Mouse (Mus musculus) right cerebral cortex, postnatal 25 days (tissue): ENCODE results near the gene Kif12.

Experiments used
- DNase-seq: peaks from one replicate; pipeline ENCODE4 v3.0.0; 2022

The Kif12 gene

DNA sequence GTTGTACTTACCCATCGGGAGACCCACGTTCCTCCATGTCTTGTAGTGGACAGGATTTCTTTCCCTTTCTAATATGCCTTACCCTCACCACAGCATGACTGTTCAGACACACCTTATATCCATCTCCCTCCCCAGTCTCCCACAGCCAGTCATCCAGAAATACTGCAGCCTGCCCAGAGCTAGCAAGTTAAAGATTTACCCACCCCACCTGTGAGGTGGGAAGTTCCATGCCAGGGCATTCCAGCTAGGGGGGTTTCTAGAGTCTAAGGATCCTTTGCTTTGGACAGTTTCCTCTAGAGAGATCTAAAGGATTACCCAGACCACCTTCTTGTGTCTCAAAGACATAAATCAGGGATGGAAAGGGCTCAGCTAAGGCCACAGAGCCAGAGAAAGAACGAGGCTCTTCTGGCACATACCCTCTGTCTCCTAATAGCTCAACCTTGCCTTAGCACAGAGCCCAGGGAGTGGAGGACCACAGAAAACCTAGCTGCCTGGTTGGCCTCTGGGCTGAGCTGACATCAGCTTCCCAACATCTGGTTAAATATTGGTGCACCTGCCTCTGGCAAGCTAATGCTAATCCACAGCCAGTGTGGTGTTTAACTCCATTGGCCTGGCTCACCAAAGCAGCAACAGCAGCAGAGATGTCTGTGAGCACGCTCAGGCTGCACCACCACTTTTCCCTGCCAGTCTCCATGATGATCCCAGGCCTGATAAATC, at the start of gene Kif12:
Kif12 (minus strand) TSS at position 163 of the 717 bp plus-strand sequence.
- DNase-seq, result no peak

DNA sequence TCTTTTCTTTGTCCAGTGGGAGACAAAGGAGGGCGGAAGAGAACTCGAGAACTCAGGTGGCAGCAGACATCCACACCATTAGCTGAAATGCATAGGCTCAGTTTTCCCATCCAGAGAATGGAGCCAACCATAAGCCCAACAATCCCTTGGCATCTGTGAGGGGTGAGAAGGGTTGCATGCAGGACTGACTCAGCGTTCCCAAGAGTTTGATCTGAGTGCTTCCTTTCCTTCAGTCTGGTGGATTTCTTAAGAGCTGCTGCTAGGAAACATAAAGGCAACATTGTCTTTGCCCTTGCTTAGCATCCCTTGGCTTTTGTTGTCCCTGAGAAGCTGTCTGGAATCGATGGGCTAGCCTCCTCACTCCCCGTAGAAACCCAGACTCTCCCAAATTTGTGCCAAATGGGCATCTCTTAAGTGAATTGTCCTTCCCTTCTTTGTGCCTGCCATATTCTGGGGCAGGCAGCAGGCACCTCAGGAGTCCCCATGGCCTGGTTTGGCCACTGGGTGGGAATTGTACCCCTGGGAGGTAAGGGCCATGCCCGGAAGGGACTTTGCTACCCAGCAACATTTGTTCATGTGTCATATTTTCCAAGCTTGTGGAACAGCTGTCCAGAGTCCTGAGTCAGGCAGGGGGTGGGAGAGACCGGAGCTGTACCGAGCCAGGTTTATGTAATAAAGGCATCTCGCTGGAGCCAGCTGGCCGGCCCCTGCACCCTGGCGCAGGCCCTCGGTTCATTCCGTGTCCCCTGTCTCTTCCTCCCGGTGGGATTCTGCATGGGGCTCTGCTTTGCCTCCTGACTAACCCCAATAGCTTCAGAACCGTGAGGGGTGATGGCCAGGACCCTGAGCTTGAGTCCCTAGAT, 49.4 kb upstream of the Kif12 start:
- no peak for DNase-seq

DNA sequence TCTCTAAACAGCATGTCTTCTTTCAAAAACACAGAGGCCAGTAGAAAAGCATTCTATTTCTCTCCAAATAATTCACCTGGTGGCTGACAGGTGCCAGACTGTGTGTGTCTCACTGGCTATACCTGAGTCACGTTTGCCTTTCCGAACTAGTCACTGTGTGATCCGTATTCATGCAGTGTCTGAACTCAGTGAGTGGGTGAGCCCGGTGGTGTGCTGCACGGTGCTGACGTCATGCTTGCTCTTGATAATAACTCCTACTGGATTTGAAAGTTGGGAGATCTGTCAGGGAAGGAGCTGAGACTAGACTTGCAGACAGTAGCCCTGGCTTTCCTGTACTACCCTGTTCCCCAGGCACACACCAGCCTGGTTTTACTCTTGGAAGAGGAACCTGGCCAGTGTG, 47.7 kb upstream of the Kif12 start:
- peak; percentile 31 for DNase-seq

GRCm38 (mm10) chr4:63219059-63219458, 47.1 kb upstream of the Kif12 start:
- DNase-seq, result no peak

- no peak for DNase-seq
These were observed 45.6 kb upstream of the Kif12 start for GRCm38 (mm10) chr4:63217513-63217912.

- no peak for DNase-seq
These were observed 44.6 kb upstream of the Kif12 start for GRCm38 (mm10) chr4:63216566-63216965.

DNA sequence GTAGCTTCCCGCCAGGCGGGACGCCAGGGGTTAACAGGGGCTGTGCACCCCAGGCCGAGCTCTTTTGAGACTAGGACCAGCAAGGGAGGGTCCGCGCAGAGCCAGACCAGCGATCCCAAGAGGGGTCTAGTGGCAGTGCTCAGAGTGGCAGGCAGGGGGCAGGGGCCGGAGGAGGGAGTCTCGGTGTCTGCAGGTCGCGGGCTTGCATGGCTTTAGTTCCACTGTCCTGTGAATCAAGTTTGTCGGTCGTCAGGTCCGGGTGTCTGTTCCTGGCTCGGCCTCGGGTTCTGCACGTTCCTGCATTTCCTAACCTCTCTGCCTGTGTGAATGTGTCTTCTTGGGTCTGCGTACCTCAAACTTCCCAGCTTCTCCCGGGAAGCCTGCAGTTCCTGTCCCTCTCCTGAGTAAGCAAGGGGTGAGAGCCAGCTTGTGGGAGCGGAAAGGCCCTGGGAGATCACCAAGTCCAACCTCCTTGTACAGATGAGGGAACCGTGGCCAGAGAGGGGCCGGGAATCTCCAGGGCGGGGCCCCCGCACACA, 44.1 kb upstream of the Kif12 start:
- DNase-seq, result no peak

GRCm38 (mm10) chr4:63215185-63215992, 43.5 kb upstream of the Kif12 start:
- peak; percentile 77 for DNase-seq

- DNase-seq, result no peak
These were observed 42.1 kb upstream of the Kif12 start, which contains the start of gene Col27a1 for GRCm38 (mm10) chr4:63213907-63214621. Col27a1 (plus strand) TSS chr4:63214004.

DNA sequence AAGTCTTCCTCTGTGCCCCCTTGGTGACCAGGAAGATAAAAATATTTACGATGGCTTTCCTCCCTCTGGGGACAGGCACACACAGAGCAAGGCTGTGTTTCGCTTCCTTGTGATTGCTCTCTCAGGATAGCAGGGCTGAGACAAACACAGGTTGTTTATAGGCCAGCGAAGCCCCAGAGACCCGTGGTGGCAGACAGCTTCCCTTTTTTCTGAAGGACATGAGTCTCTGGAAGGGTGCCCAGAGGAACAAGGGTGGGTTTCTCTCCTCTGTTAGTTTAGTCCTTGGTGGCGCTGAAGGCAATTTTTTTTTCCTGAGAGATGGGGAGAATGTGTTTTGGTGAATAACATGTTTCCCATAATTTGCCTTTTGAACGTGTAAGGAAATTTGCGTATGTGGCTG, 33.7 kb upstream of the Kif12 start:
- DNase-seq, result peak; percentile 24

GRCm38 (mm10) chr4:63203874-63204273, 31.9 kb upstream of the Kif12 start:
- no peak for DNase-seq

DNA sequence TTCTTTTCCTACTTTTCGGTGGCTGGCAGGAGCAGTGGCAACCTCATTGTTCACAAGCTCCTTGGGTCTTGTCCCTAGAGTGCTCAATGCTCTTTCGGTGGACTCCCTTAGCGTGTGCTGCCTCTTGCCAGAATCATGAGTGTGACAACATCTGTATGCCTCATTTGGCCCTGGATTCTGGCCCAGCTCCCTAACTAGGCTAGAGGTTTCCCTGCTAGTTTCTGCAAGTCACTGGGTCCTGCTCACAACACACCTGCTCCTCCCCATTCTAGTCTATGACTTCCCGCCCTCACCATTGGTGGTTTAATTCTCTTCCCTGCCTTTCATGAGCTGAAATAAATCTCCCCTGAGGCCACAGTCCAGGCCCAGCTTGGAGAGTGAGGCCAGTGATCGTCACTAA, 27.4 kb upstream of the Kif12 start:
- DNase-seq, result no peak

GRCm38 (mm10) chr4:63194366-63194765, 22.4 kb upstream of the Kif12 start:
- no peak for DNase-seq

DNA sequence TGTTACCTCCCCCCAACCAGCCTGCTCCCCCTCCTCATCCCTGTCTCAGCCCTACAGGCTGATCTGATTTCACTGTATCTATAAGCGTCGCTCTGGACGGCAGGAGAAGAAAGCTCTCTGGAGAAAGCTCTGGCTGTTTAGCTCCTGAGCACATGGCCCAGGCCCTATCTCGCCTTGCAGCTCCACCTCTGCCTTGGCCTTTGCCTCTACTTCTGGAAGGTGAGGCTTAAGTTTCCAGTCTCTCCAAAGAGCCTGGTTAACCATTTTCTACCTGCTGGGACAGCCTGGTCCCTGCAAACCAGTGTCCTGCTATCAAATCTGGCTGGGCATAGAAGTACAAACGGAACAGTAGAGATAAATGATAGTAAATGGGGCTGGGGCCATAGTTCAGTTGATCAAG, 19.7 kb upstream of the Kif12 start:
- DNase-seq, result no peak

- no peak for DNase-seq
These were observed 14.4 kb upstream of the Kif12 start for GRCm38 (mm10) chr4:63186281-63186870.

DNA sequence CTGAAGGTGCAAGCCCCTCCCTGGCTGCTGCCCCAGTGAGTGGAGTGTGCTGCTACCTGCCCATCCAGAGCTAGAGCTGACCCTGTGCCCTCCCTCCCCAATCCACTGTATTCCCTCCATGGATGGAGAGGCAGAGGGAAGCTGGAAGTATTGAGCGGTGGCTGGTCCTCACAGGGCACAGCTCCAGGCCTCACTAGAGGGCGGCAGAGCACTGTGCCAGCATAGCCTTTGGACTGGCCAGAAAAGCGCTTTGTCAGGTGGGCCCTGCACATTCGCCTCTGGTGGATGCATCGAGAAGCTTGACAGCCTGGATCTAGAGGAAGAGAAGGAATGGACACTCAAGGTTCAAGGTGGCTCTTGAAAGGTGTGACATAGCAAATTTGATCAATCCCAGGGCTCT, 9.6 kb upstream of the Kif12 start:
- peak; percentile 63 for DNase-seq

- DNase-seq, result no peak
These were observed 809 bp downstream of the Kif12 start for GRCm38 (mm10) chr4:63171122-63171521.

DNA sequence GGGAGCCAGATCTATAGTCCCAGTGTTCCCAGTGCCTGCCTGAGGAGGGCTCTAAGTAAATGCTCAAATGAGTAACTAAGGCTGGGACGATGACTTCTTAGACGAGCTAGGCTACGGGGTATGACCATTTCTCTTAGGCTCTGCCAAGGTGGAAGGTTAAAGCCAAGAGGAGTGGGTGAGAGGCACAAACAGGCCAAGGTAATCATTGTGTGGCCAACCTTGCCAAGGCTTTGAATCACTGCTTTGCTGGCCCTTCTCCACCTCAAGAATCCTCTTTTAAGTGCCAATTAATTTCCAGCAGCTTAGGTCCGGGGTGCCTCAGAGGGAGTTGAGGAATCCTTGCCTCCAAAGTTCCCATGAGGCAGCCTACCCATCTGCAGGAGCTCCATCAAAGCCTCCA, 1.9 kb downstream of the Kif12 start:
- no peak for DNase-seq

- DNase-seq, result no peak
These were observed 5.6 kb downstream of the Kif12 start for GRCm38 (mm10) chr4:63166323-63166722.

DNA sequence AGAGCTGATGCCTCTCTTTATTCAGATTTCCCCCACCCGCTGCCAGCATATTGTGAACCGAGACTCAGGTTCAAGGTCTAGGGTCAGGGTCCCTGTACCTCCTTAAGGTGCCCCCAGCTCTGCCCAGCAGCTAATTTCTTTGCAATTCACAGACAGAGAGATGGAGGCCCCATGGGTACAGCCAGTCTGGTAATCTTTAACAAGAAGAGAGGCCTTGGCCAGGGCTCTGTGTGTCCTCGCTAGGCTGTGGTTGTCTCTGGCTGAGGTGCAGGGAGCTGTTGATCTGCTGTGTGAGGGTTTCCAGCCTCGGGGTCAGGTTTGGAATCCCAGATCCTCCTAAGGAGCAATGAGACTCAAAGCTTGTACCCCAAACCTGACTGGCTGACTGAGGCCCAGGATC, 6.3 kb downstream of the Kif12 start:
- no peak for DNase-seq

DNA sequence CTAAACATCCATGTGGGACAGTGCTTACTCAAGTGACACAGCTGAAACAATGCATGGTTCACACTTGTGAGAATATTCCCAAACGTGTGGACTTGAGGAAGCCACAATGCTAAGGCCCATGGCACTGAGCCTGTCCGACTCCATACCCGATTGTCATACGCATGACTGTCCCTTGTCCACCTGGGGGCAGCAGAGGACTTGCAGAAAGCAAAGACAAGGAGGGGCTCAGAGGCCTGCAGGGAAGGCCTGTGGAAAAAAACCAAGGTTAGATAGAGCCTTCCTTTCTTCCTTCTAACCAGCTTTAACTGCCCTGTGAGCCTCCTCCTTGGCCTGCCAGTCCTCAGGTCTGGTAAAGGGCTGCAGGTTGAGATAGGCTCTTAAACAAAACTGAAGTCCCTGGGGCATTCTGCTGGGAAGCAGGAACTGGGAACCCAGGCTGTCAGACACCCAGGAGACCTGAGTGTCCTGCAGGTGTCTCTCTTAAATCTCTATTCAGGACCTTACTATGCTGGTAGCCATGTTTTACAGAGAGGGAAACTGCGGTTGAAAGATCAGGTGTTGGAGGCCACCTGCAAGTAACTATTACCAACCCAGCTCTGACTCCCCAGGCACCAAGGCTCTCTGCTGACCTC, 12.9 kb downstream of the Kif12 start:
- peak; percentile 81 for DNase-seq
